In genomic region chr7:16001691-16002090, GRCm38 (mm10) we compare ENCODE assay signal across 17 mouse cellular contexts. TPM values are rescaled to one million over a fixed set of nuclear protein-coding genes. Genes with fewer than 3 reads are reported as not detected.
A peak's percentile ranks its signal among the peaks of the same experiment; 100 is the strongest.
DNase-seq lines count a peak whose midpoint lies in the region; ATAC-seq and TF ChIP-seq lines count a peak whose summit lies in the region.
"Had no signal": no experiment of that assay in that cellular context is flagged by ENCODE, and none has a peak within 500 bp of the region (broad histone marks: within the 10 kb centered on the region; RNA-seq: fewer than 3 reads in every experiment).

No protein-coding gene starts in this region.

- ATAC-seq in embryonic facial prominence, embryonic 14.5 days (ENCODE audit: low read depth), result no peak
- ATAC-seq: intestine, embryonic 16.5 days; midbrain, embryonic 16.5 days had no signal

- no peaks in the 10 kb centered on the region for H3K9me3 ChIP-seq in embryonic facial prominence, embryonic 14.5 days (ENCODE audit: control insufficient read depth, low read length)
- peaks cover 2% of the 10 kb centered on the region; the same call in 1 of the 2 replicates for H3K9me3 ChIP-seq in embryonic facial prominence, embryonic 10.5 days
- H3K9me3 ChIP-seq: hindbrain, embryonic 10.5 days; limb, embryonic 13.5 days; neural tube, embryonic 15.5 days had no signal

- H3K9ac ChIP-seq in embryonic facial prominence, embryonic 14.5 days (ENCODE audit: low read depth, low read length), result no peak overlapping the region
- H3K9ac ChIP-seq: forebrain, postnatal 0 days; limb, embryonic 13.5 days; neural tube, embryonic 15.5 days had no signal

- no peak overlapping the region for H3K4me3 ChIP-seq in embryonic facial prominence, embryonic 14.5 days (ENCODE audit: low read depth, low read length)
- no peak overlapping the region for H3K4me3 ChIP-seq in embryonic facial prominence, embryonic 10.5 days
- no peak overlapping the region for H3K4me3 ChIP-seq in left cerebral cortex, adult 2 months
- no peak overlapping the region for H3K4me3 ChIP-seq in brown adipose tissue, adult 24 weeks (ENCODE audit: insufficient read depth, low read depth, low read length)
- H3K4me3 ChIP-seq: hindbrain, embryonic 10.5 days; limb, embryonic 13.5 days; neural tube, embryonic 15.5 days had no signal

- H3K4me1 ChIP-seq in embryonic facial prominence, embryonic 14.5 days (ENCODE audit: control insufficient read depth, insufficient read depth, low read length), result peaks cover 4% of the 10 kb centered on the region; the same call in 1 of the 2 replicates
- peaks cover 12% of the 10 kb centered on the region for H3K4me1 ChIP-seq in embryonic facial prominence, embryonic 10.5 days
- H3K4me1 ChIP-seq in brown adipose tissue, adult 24 weeks (ENCODE audit: control insufficient read depth, insufficient read depth, insufficient read length, low read length), result peaks cover 24% of the 10 kb centered on the region

- H3K27me3 ChIP-seq in embryonic facial prominence, embryonic 14.5 days (replicated peaks; ENCODE audit: control insufficient read depth, insufficient read depth, low read length), result no peaks in the 10 kb centered on the region
- no peaks in the 10 kb centered on the region for H3K27me3 ChIP-seq in embryonic facial prominence, embryonic 10.5 days (replicated peaks; ENCODE audit: low read depth, poor library complexity, severe bottlenecking)
- H3K27me3 ChIP-seq: limb, embryonic 13.5 days; neural tube, embryonic 15.5 days had no signal

- peaks cover 21% of the 10 kb centered on the region for H3K36me3 ChIP-seq in embryonic facial prominence, embryonic 14.5 days (ENCODE audit: control insufficient read depth, insufficient read depth, low read length)
- H3K36me3 ChIP-seq in embryonic facial prominence, embryonic 10.5 days (replicated peaks), result peaks cover 67% of the 10 kb centered on the region

- DNase-seq in embryonic facial prominence, embryonic 14.5 days (ENCODE audit: low spot score), result no peak
- DNase-seq in embryonic facial prominence, embryonic 10.5 days (ENCODE audit: low spot score), result no peak
- DNase-seq in left cerebral cortex, adult 2 months (ENCODE audit: extremely low spot score in 1 of 2, low spot score in 2 of 2), result no peak
- DNase-seq in left cerebral cortex, postnatal 4 days, result no peak
- peak; percentile 23 to 25 for DNase-seq in natural killer cell, adult 2 months (ENCODE audit: low spot score in 2 of 2)
- no peak for DNase-seq in kidney, postnatal 25 days
- no peak for DNase-seq in ovary, postnatal 36 days (ENCODE audit: low spot score)
- DNase-seq: kidney, postnatal 10 days had no signal

- intact Hi-C loops in left cerebral cortex, adult 2 months (cut with DNase I), result loop anchor here (1.0 kb wide), 1 partner anchor 46 kb away; the partner anchor contains the start of gene Bicra
- intact Hi-C loops in left cerebral cortex, postnatal 4 days (cut with DNase I), result no loop called here

- 0 out of 2 replicates have a peak overlapping the region, but pooled peaks have one; percentile 39 for H3K27ac ChIP-seq in embryonic facial prominence, embryonic 14.5 days (replicated peaks; ENCODE audit: low read depth, low read length)
- H3K27ac ChIP-seq in embryonic facial prominence, embryonic 10.5 days (replicated peaks), result no peak overlapping the region
- H3K27ac ChIP-seq in left cerebral cortex, adult 2 months, result peak overlapping the region; percentile 64
- peak overlapping the region; percentile 7; the same call in 1 of the 2 replicates for H3K27ac ChIP-seq in brown adipose tissue, adult 24 weeks (replicated peaks; ENCODE audit: low read depth, low read length)
- H3K27ac ChIP-seq: hindbrain, embryonic 10.5 days; limb, embryonic 13.5 days; neural tube, embryonic 15.5 days had no signal

- H3K4me2 ChIP-seq in embryonic facial prominence, embryonic 14.5 days (ENCODE audit: low read depth, low read length), result no peak overlapping the region
- H3K4me2 ChIP-seq: limb, embryonic 13.5 days; neural tube, embryonic 15.5 days had no signal

- WGBS in embryonic facial prominence, embryonic 14.5 days, result 89% methylated on average over 1 of the region's 1 CpGs
- 97% methylated on average over 1 of the region's 1 CpGs for WGBS in embryonic facial prominence, embryonic 10.5 days

- no peak for TF ChIP-seq CTCF in left cerebral cortex, adult 2 months (IDR thresholded peaks at IDR 0.05)

RNA-seq across cellular contexts. Expression of gene Ehd2, which starts 34.3 kb away (rescaled TPM):
- 58.0 and 67.1 TPM in 2 replicates for polyA plus RNA-seq in embryonic facial prominence, embryonic 14.5 days (2014; fragmentation: Nextera tagmentation; extraction: Ambion mirVana)
- 11.6 and 13.8 TPM in 2 replicates for polyA plus RNA-seq in embryonic facial prominence, embryonic 10.5 days (2016; fragmentation: Nextera tagmentation; extraction: Ambion mirVana)
- 1 to 10 TPM; 6.4 to 6.7 TPM for total RNA-seq in left cerebral cortex, adult 2 months (2021)
- 1 to 10 TPM; 6.2 to 6.7 TPM for total RNA-seq in left cerebral cortex, postnatal 4 days (2021)
- 141 and 148 TPM in 2 replicates for polyA plus RNA-seq in brown adipose tissue, adult 24 weeks (2012; ENCODE audit: insufficient read depth, insufficient read length, missing spikeins)

RNA-seq across cellular contexts. Expression of gene Bicra, which starts 46.0 kb away (rescaled TPM):
- polyA plus RNA-seq in embryonic facial prominence, embryonic 14.5 days (2014; fragmentation: Nextera tagmentation; extraction: Ambion mirVana), result 6.7 and 7.7 TPM in 2 replicates
- polyA plus RNA-seq in embryonic facial prominence, embryonic 10.5 days (2016; fragmentation: Nextera tagmentation; extraction: Ambion mirVana), result 8.9 and 9.2 TPM in 2 replicates
- 10 to 100 TPM; 14.5 to 15.4 TPM for total RNA-seq in left cerebral cortex, adult 2 months (2021)
- 10 to 100 TPM; 25.3 to 25.8 TPM for total RNA-seq in left cerebral cortex, postnatal 4 days (2021)
- polyA plus RNA-seq in brown adipose tissue, adult 24 weeks (2012; ENCODE audit: insufficient read depth, insufficient read length, missing spikeins), result 6.1 and 7.4 TPM in 2 replicates

RNA-seq across cellular contexts. Expression of gene Nop53, which starts 55.8 kb away (rescaled TPM):
- 164 and 180 TPM in 2 replicates for polyA plus RNA-seq in embryonic facial prominence, embryonic 14.5 days (2014; fragmentation: Nextera tagmentation; extraction: Ambion mirVana)
- 180 and 185 TPM in 2 replicates for polyA plus RNA-seq in embryonic facial prominence, embryonic 10.5 days (2016; fragmentation: Nextera tagmentation; extraction: Ambion mirVana)
- total RNA-seq in left cerebral cortex, adult 2 months (2021), result 100 to 1,000 TPM; 108 to 113 TPM
- total RNA-seq in left cerebral cortex, postnatal 4 days (2021), result 100 to 1,000 TPM; 110 to 112 TPM
- polyA plus RNA-seq in brown adipose tissue, adult 24 weeks (2012; ENCODE audit: insufficient read depth, insufficient read length, missing spikeins), result 86.7 and 98.8 TPM in 2 replicates

RNA-seq across cellular contexts. Expression of gene Zfp541, which starts 59.9 kb away (rescaled TPM):
- polyA plus RNA-seq in embryonic facial prominence, embryonic 14.5 days (2014; fragmentation: Nextera tagmentation; extraction: Ambion mirVana), result 0.07 and 0.24 TPM in 2 replicates
- 0.05 TPM in 1 of 2 replicates, not detected in the other for polyA plus RNA-seq in embryonic facial prominence, embryonic 10.5 days (2016; fragmentation: Nextera tagmentation; extraction: Ambion mirVana)
- total RNA-seq in left cerebral cortex, adult 2 months (2021), result under 1 TPM; 0.77 to 0.97 TPM
- total RNA-seq in left cerebral cortex, postnatal 4 days (2021), result under 1 TPM; 0.38 to 0.58 TPM
- not detected in 2 replicates for polyA plus RNA-seq in brown adipose tissue, adult 24 weeks (2012; ENCODE audit: insufficient read depth, insufficient read length, missing spikeins)
- total RNA-seq: common myeloid progenitor, adult 5-6 weeks; gastrocnemius, postnatal 36 days had no signal

Comparison
In these comparisons a context has a peak if more than half of its experiments do, and no peak if none do; other contexts are left out.
1. DNase-seq: peak in natural killer cell, adult 2 months (2 of 2); none in embryonic facial prominence, embryonic 14.5 days (single experiment), embryonic facial prominence, embryonic 10.5 days (single experiment), left cerebral cortex, adult 2 months (0 of 2), left cerebral cortex, postnatal 4 days (single experiment), kidney, postnatal 25 days (0 of 2) and ovary, postnatal 36 days (single experiment).